Mouse (Mus musculus): ENCODE data around the gene Clrn1. TPM values are rescaled to one million over a fixed set of nuclear protein-coding genes. Genes with fewer than 3 reads are reported as not detected.

The Clrn1 gene
- polyA plus RNA-seq, 1 experiment: not detected

DNA sequence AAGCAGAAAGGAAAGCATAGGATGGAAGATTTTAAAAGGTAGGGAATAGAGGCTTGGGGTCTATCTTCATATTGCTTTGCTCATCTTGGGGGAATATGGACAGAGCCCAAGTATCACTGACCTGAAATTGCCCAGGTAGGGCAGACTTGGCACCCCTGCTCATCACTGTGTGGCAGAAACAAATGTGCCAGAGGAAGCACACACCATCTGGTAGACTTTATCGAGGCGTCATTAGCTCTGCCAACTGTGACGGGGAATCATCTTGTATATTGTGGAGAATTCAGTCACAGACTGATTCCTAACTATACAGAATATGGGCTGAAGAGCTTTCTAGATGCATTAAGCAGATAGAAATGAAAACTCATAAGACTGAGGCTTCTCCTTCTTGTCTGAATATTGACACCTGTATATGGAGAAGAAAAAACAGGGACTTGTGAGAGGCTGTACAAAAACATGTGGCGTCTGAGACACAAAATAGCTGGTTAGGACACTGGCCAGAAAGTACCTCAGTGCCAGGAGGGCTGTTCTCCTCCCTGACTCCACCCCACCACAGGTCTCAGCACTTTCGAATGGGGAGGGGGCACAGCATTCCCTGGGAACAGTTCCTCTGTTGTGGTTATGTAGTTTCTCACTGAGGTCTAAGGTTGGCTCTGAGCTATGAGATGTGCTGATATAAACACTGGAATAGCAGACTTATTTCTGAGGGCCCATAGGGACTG is 51.5 kb downstream of the Clrn1 start:
- 85% methylated on average over 5 of the region's 5 CpGs for WGBS
- DNase-seq (ENCODE audit: low read depth, low spot score): no peak

DNA sequence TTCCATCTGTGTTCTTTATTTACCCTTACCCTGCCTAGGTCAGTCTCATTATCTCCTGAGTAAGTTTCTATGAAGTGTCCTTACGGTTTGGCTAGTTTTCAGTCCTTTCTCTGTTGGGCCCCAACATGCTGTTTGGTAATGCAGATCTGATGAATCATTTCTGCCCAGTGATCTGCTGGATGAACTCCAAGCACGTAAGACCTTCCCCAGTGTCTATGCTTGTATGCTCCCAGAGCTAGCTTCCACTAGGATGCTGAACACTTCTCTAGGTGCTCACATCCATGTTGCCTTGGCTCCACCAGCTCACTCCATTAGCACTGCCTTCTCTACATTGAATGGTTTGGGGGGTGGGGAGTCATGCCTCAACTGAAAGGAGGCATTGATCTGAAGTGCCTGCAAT is 52.3 kb downstream of the Clrn1 start:
- WGBS: 61% methylated on average over 2 of the region's 2 CpGs
- no peak for DNase-seq (ENCODE audit: low read depth, low spot score)

DNA sequence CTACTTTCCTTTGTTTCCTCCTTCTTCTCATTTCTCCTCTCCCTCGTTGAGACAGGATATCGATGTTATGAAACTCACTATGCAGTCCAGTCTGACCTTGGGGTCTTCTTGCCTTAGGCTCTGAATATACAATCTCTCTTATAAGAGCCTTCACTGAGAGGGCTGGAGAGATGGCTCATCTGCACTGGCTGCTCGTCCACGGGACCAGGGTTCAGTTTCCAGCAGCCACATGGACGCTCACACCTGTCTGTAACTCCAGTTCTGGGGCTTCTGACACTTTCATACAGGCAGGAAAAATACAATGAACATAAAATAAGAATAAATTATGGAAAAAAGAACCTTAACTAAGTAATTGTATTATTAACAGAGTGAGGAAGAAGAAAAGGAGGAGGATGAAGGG is 53.6 kb downstream of the Clrn1 start:
- 77% methylated on average over 5 of the region's 5 CpGs for WGBS
- DNase-seq (ENCODE audit: low read depth, low spot score): no peak

DNA sequence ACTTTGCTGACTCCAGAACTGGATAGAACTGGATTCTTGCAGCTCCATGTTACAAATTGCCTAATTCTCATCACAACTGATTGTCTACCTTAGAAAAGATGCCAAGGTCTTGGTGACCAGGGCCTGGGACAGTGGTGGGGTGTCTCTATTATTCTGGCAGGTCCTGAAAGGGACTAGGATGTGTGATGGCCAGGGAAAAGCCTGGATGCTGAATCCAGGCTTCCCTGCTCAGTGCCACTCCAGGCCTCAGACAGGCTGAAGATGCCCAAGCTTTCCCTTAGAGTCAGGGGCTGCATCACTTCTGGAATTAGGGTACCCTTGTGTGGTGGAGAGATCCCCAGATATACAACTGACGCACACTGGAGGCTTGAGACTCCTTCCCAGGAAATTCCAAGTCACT is 55.2 kb downstream of the Clrn1 start:
- 80% methylated on average over 1 of the region's 1 CpGs for WGBS
- DNase-seq (ENCODE audit: low read depth, low spot score): no peak

DNA sequence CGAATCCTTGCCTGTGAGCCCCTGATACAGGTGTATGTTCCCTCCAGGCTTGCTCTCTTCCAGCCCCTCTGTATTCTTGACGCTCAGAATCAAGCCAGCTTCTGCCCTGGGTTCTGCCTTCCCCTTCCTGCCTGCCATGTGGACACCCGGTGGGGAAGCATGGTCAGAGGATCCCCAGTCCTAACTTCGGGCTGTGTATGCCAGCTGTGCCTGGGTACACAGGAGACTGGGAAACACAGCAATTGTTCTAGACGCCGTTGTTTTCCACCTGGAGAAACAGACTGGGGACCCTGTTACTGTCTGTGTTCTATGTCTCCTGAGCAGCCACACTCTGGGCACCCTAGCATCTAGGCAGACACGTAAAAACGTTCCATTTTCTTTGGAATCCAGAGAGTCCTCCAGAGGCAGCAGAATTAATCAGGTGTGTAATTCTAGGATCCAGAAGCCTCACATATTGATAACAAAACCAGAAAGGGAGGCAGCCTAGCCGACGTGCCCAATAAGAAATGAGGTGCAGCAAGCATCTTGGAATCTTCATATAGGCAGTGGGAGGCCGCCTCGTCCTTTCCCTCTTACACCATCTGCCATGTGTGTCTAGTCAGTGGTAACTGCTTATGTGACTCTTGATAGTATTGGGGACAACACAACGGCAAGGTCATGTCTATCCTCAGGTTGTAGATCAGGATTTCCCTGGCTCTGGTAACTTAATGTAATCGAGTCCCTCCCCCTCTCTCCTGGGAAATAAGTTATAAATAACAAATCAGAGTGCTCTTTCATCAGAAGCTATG is 56.6 kb downstream of the Clrn1 start:
- DNase-seq (ENCODE audit: low read depth, low spot score): no peak
- WGBS: 77% methylated on average over 14 of the region's 14 CpGs

DNA sequence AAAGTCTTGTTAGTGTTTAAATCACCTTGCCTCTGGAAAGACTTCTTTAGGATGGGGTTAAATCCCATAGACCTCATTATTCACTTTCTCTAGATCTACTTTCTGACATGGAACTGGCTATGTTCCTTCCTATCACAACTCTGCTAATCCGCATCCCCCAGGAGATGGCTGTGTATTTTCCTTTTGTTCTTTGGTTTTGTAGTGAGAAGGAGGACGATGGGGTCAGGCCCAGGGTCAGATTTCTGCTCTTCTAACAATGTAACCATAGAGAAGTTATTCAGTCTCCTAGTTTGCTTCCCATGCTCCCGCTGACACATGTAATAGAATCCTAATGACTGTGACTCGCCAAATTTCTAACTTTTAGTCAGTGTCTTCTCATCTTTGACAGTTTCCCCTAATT is 58.9 kb downstream of the Clrn1 start:
- WGBS: 60% methylated on average over 4 of the region's 4 CpGs

DNA sequence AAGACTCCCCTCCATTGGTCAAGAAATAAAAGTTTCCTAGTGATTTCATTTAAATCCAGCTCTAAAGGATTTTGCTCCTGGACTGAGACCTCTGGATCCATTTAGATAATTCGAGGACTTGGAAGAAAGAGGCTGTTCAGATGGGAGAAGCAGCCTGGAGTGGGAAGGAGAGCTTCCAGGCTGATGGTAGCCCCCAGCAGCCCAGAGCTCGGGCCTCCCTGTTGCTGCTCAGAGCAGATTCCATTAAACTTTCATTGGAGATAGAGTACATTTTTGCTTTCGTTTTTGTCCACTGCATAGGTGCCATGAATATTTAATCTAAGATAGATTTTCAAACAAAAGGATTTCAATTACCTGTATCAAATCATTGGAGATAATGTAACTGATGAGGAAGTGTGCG is 62.9 kb downstream of the Clrn1 start, which contains the start of gene Mindy4b-ps:
TSS of gene Mindy4b-ps (minus strand) at position 101 of the 400 bp plus-strand sequence.
- 50% methylated on average over 4 of the region's 4 CpGs for WGBS

More for the DNA sequence above, 58.9 kb downstream of the Clrn1 start:
- DNase-seq (ENCODE audit: low read depth, low spot score): no peak

DNA sequence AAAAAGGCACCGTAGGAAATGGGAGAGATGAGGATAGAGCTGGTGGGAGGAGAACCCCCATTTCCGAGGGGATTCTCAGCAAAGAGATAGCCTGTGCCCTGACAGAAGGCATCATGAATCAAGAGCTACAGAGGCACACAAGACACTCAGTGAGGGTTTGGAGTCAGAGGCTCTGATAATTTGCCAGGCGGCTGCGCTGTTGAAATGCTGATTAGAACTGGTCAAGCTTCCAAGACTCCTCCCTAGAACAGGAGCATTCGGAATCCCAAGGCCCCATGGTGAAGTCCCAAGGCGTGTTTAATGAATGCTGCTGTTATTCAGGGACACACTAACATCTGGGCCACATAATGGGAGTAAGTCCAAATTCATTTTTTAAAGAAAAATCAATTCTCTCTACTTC is 67.8 kb downstream of the Clrn1 start:
- 59% methylated on average over 6 of the region's 6 CpGs for WGBS
- no peak for DNase-seq (ENCODE audit: low read depth, low spot score)

More for the DNA sequence above, 62.9 kb downstream of the Clrn1 start, which contains the start of gene Mindy4b-ps:
- no peak for DNase-seq (ENCODE audit: low read depth, low spot score)

DNA sequence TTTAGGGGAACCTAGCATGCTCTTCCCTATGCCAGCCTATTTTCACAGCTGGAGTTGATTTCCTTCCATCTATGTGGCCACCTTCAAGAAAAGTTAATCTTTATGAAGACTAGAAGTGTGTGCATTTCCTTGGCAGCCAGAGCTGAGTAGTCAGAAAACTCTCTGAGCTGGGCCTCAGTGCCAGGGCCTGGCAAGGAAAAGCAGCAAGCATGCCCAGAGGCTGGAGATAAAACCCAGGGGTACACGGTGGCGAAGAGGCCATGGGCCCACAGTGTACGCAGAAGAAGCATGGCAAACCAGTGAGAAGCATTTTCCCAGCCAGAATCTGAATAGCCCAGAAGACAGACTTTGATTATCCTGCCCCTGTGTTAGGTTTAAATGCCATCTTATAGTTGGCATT is 70.9 kb downstream of the Clrn1 start:
- 73% methylated on average over 3 of the region's 3 CpGs for WGBS
- DNase-seq (ENCODE audit: low read depth, low spot score): no peak

DNA sequence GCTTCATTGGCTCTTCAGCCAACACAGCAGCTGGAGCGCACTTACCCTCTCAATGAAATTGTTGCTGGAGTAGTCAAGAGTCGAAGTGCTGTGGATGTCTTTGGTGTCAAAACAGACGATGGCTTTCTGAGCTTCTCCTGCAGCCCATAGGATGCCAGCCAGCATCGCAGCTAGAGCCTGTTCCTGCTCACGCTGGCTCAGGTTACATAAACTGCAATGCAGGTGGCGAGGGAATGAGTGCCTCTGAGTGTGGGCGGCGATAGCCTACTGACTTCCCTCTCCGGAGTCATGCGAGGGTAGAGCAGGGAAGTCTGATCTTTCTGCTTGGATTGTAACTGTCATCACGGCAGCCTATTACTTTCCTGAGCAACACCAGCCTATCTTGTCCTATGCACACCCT is 74.8 kb downstream of the Clrn1 start:
- DNase-seq (ENCODE audit: low read depth, low spot score): no peak
- WGBS: 35% methylated on average over 11 of the region's 11 CpGs

DNA sequence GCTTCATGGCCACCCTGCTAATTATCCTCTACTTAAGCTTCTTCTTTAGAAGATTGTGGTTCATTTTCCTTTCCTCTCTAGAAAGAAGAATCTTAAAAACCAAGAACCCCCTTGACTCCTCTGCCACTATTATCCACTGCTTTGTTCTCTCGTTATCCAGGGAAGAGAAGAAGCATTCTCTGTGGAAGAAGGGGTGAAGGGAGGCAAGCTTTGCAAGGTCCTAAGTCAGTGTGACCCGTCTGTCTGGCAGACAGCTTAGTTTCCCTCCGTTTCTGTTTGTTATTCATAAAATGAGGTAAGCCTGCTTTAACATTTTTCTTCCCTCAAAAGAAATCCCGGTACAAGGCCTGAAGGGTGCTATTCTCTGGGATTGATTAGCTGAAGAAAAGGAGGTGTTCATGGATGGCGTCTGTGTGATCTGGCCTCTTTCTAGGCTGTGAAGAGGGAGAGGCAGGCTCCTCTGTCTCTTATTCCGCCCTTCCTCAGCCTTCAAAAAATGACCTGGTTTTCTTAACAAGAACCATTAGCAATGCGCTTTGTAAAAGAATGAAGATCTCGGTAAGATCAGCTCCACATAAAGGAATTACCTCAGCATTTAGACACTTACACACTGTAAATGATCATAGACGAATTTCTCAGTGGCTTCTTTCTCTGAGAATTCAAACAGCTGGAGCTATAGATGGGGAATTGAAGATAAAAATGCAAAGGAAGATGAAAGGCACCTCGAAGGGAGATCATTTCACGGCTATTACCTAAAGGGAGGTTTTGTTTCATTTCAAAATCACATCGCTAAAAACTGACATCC is 75.8 kb downstream of the Clrn1 start:
- no peak for DNase-seq (ENCODE audit: low read depth, low spot score)

DNA sequence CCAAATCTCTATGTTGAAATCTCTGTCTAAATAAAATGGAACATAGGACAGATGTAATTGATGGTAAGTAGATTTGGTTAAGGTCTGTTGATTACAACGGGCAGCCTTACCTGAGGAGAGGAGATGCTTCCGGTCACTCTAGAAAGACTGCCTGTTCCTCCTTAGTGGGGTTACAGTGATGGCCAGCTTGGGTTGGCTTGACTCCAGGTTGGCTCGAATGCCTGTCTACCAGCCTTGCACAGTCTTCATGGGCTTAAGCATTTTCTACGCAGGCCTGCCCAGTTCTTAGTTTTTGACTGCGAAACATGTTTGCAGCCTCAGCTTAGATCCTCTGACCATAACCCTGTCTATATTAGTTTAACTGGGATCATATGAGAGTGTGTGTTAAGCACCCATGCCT is 76.5 kb downstream of the Clrn1 start:
- no peak for DNase-seq (ENCODE audit: low read depth, low spot score)
- WGBS: 93% methylated on average over 5 of the region's 5 CpGs

More for the DNA sequence above, 75.8 kb downstream of the Clrn1 start:
- WGBS: 63% methylated on average over 12 of the region's 12 CpGs

DNA sequence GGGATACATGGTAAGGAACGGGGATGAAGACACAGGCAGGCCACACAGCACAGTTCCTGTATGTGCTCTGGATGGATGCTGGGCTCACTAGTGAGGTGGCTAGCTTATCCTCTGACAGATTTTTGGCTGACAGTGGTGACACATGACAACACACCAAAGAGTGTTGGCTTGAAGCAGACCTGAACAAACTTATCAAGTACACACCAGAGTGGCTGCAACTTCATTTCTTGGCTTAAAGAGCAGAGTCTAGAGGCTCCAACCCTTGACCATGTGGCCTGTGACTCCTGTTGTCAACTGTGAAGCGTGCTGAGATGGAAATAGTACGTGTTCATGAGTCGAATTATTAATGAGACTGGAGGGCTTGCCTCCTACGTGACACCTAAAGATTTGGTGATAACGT is 80.4 kb downstream of the Clrn1 start:
- 87% methylated on average over 6 of the region's 6 CpGs for WGBS

DNA sequence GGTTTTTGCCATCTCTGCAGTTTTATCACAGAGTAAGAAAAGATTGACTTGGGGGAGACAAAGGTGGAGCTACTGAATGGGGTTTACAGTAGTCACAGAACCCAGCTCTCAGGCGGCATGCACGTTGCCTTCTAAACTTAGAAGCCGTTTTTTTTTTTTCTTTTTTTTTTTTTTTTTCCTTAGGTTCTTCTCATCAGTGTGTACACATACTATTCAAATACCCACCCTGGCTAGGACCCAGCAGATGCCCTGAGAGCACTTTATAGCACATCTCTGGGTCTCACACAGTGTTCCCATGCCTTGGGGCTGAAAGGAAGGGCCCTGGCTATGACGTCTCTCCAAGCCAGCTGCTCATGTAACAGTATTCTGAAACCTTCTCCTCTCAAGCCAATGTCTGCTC is 86.5 kb downstream of the Clrn1 start:
- DNase-seq (ENCODE audit: low read depth, low spot score): no peak
- WGBS: 60% methylated on average over 4 of the region's 4 CpGs

More for the DNA sequence above, 80.4 kb downstream of the Clrn1 start:
- DNase-seq (ENCODE audit: low read depth, low spot score): no peak

DNA sequence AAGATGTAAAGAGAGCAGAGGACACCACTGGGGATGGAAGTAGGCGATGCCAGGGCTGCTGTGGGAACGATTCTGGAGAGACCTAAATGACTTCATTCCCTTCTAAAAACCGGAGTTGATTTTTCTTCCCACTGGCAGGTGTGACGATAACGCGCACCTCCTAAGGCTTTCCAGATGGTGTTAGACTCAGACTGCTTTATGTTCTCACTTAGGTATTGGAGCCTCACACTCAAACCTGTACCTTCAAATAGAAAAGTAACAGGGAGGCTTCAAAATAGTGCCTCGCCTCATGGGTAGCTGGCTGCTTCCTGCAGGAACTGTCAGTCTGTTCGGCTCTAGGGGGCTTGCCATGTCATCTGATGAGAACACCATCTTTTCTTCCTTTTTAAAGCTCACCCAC is 86.9 kb downstream of the Clrn1 start:
- whole genome bisulfite sequencing: 85% methylated on average over 8 of the region's 8 CpGs

More for the DNA sequence above, 86.9 kb downstream of the Clrn1 start:
- DNase-seq (ENCODE audit: low read depth, low spot score): no peak

Other genes starting within 250 kb of the Clrn1 start
- not detected in 2 replicates for gene Erich6, start 248.1 kb downstream of the Clrn1 start, polyA plus RNA-seq (2012; rRNA removed)
- gene Siah2, start 192.9 kb downstream of the Clrn1 start, polyA plus RNA-seq (2012; rRNA removed): 11.2 and 12.6 TPM in 2 replicates
- gene Mindy4b-ps, start 63.0 kb downstream of the Clrn1 start, polyA plus RNA-seq (2012; rRNA removed): not detected in 2 replicates
- gene Med12l, start 120.5 kb upstream of the Clrn1 start, polyA plus RNA-seq (2012; rRNA removed): 0.14 and 0.49 TPM in 2 replicates
- gene Gpr171, start 216.5 kb upstream of the Clrn1 start, polyA plus RNA-seq (2012; rRNA removed): 1.6 and 2.0 TPM in 2 replicates

Data from large intestine, adult 2 months (tissue).